Mouse (Mus musculus) olfactory bulb, adult 2 months (tissue): ENCODE data around the gene Syne3.

ENCODE experiments used
- CTCF ChIP-seq: fragments of 200-500 bp; IDR thresholded peaks from 2 replicates; pipeline ENCODE4 v1.5.1; 2012; ENCODE audit warnings: low read depth, mild to moderate bottlenecking, low read length, moderate library complexity; ENCODE audit not compliant: insufficient read depth
- POLR2A ChIP-seq: fragments of 200-500 bp; IDR thresholded peaks from 2 replicates; pipeline ENCODE4 v1.6.1; 2012; ENCODE audit warnings: mild to moderate bottlenecking, low read depth, low read length, moderate library complexity; ENCODE audit not compliant: insufficient read depth

DNA sequence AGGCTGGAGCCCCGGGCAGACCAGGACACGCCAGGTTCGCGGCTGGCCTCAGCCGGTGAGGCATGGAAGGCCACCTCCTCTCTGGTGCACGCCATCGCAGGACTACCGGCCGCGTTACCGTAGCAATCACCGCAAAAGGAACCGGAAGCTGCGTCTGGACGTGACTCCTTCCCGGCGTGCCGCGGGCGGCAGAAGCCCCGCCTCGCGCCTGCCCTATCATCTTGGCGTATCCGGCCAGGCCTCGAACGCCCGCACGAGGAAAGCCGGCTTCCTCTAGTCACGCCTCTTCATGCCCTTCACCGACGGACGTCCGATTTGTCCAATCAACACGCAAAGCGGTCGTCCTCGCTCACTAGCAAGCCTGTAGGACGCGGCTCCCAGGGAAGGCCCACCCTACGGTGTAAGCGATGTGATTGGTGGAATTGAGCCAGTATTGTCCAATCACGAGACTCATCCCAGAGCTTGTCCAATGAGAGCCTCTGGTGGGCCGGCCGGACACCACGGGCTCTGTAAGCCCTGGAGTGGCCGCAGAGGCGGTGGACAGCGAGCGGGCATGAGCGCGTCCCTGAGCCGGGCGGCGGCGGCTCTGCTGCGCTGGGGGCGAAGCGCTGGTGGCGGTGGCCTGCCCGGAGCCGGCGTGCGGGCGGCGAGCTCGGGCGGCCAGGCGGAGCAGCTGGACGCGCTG, 22.7 kb upstream of the Syne3 start, which contains the start of gene Glrx5:
- peak; percentile 85 for TF ChIP-seq POLR2A
- no peak for TF ChIP-seq CTCF
